Mouse (Mus musculus) heart, embryonic 16.5 days (tissue): ENCODE measurements around the gene Prdx2. TPM values are rescaled to one million over a fixed set of nuclear protein-coding genes. Genes with fewer than 3 reads are reported as not detected.

ENCODE experiments used
- ATAC-seq: fragments of 200-750 bp; cut with Nextera tagmentation; replicated peaks from 2 replicates; pipeline ENCODE4 v1.8.0; 2017; ENCODE audit warnings: moderate number of reproducible peaks; ENCODE audit not compliant: insufficient read depth, low FRiP score; ENCODE audit errors: extremely low read depth
- H3K27ac ChIP-seq: fragments of 300-500 bp; sonication (generic); 2 replicates; pipeline ENCODE4 v1.5.1; 2014; ENCODE audit warnings: mild to moderate bottlenecking, low read length, control low read depth, moderate library complexity
- H3K27me3 ChIP-seq: fragments of 300-500 bp; sonication (generic); 2 replicates; pipeline ENCODE4 v1.6.1; 2014; ENCODE audit warnings: low read length, mixed read lengths; ENCODE audit not compliant: control insufficient read depth, insufficient read depth
- H3K36me3 ChIP-seq: fragments of 300-500 bp; sonication (generic); 2 replicates; pipeline ENCODE4 v1.6.1; 2014; ENCODE audit not compliant: control insufficient read depth, insufficient read depth
- H3K4me1 ChIP-seq: fragments of 300-500 bp; sonication (generic); 2 replicates; pipeline ENCODE4 v1.6.1; 2014; ENCODE audit warnings: low read length, mixed read lengths; ENCODE audit not compliant: control insufficient read depth, insufficient read depth
- H3K4me2 ChIP-seq: fragments of 300-500 bp; sonication (generic); 2 replicates; pipeline ENCODE4 v1.6.1; 2014; ENCODE audit warnings: low read depth, mild to moderate bottlenecking, control low read depth, low read length
- H3K4me3 ChIP-seq: fragments of 300-500 bp; sonication (generic); 2 replicates; pipeline ENCODE4 v1.5.1; 2014; ENCODE audit warnings: mild to moderate bottlenecking, control low read depth, low read length
- H3K9ac ChIP-seq: fragments of 300-500 bp; sonication (generic); 2 replicates; pipeline ENCODE4 v1.6.1; 2014; ENCODE audit warnings: low read length, control low read depth
- H3K9me3 ChIP-seq: fragments of 300-500 bp; sonication (generic); replicated peaks from 2 replicates; pipeline ENCODE4 v1.6.1; 2016; ENCODE audit warnings: low read length; ENCODE audit not compliant: control insufficient read depth
- WGBS: fragments of 180-500 bp; shearing (Covaris S2); extraction: QIAGEN DNeasy Blood & Tissue Kit; methylation state at CpG from one replicate; pipeline ENCODE4 v1.1.7; 2014; 5-methylcytosine and 5-hydroxymethylcytosine counted together
- polyA plus RNA-seq: library from polyadenylated mRNA; unstranded; fragments of >200 nt; fragmentation: Nextera tagmentation; extraction: Ambion mirVana; gene quantifications from 2 replicates; pipeline ENCODE4 v1.2.1, GENCODE M21; 2015

Prdx2 gene
- polyA plus RNA-seq, 1 experiment from 2014 or later: 591 TPM

DNA sequence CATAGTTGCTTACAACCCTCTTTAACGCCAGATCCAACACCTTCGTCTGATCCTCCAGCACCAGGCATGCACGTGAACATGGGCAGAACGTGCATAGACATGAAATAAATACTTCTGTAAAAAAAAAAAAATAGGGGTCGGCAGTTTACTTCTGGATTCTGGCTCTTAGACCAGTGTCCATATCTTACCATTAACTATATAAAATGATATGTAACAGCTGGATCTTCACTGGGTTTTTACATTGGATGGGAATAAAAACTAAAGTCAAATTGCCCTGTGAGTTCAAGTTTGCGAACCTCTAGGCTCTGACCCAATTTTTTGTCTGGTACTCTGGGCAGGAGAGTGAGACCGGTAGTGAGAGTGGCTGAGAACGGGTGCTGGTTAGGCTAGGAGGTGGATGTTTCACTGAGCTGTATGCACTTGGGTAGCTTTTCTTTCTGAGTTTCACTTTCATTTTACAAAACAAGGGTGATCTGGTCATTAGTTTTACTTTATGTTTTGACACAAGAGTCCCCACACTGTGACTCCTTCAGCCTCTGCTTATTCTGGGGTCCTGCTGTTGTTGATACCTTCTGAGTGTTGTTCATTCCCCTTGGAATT is 5.3 kb downstream of the Prdx2 start:
- Histone ChIP-seq H3K9me3 (no peaks in the 10 kb centered on the region), H3K27ac (no peak overlapping the region; the same call in 1 of the 2 replicates), H3K36me3 (peaks cover 16% of the 10 kb centered on the region), H3K4me3 (no peak overlapping the region), H3K4me2 (no peak overlapping the region), H3K9ac (no peak overlapping the region), H3K4me1 (peaks cover 37% of the 10 kb centered on the region), H3K27me3 (no peaks in the 10 kb centered on the region)
- WGBS: 79% methylated on average over 8 of the region's 8 CpGs
- ATAC-seq: no peak

DNA sequence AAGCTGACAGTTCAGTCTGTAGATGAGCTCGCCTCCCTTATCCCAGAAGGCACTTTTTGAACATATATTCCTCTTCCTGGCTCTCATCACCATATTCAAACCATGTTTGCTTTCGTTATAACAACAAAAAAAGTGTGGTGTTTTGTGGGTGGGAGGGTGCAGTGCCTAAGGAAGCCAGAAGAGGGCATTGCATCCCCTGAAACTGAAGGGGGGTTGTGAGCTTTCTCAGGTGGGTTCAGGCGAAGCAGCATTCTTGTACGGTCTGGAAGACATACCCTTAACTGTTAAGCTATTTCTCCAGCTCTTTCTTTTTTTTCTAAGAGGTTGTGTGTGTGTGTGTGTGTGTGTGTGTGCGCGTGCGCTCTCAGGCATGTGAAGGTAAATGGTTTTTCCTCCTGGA is 6.0 kb downstream of the Prdx2 start:
- ATAC-seq: no peak
- Histone ChIP-seq H3K36me3 (peaks cover 16% of the 10 kb centered on the region), H3K27ac (peak overlapping the region; percentile 94), H3K4me1 (peaks cover 41% of the 10 kb centered on the region), H3K27me3 (no peaks in the 10 kb centered on the region), H3K9ac (no peak overlapping the region), H3K9me3 (no peaks in the 10 kb centered on the region), H3K4me2 (peak overlapping the region; percentile 97; the same call in 1 of the 2 replicates), H3K4me3 (no peak overlapping the region)
- 36% methylated on average over 7 of the region's 7 CpGs for WGBS

DNA sequence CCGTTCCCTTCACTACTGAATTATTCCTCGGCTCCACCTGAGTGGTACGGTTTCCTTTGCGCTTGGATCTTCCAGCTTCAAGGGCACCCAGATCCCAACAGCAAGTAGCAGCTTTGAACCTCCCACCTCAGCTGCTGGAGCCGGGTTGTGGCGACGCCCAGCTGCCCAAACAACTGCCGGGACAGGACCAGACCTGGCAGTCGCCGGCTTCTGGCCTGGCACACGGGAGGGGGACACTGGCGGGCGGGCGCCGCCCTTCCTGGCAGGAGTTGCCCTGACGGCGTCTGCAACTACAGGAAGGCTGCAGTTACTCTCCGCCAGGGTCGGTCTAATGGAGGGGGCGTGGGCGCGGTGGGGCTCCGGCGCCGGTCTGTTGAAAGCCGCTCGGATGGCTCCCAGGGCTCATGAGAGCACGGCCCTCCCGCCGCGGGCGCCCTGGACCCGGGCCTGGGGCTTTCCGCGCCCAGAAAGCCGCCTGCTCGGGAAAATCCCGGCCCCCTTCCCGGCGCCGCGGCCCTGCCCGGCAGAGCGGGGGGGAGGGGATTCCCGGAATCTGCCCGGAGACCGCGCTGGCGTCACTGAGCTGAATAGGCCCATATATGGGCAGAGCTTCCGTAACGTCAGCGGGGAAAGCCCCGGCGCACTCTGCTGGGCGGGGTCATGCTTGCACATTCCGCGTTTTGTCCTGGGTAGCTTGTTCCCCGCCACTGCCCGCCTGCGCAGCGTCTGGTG is 6.8 kb downstream of the Prdx2 start:
- Histone ChIP-seq H3K27ac (peak overlapping the region; percentile 94), H3K9ac (peak overlapping the region; percentile 90), H3K27me3 (no peaks in the 10 kb centered on the region), H3K9me3 (no peaks in the 10 kb centered on the region), H3K4me3 (peak overlapping the region; percentile 73), H3K36me3 (peaks cover 14% of the 10 kb centered on the region), H3K4me2 (peak overlapping the region; percentile 97), H3K4me1 (peaks cover 41% of the 10 kb centered on the region)
- peak; percentile 81 for ATAC-seq
- WGBS: under 1% methylated on average over 58 of the region's 61 CpGs

DNA sequence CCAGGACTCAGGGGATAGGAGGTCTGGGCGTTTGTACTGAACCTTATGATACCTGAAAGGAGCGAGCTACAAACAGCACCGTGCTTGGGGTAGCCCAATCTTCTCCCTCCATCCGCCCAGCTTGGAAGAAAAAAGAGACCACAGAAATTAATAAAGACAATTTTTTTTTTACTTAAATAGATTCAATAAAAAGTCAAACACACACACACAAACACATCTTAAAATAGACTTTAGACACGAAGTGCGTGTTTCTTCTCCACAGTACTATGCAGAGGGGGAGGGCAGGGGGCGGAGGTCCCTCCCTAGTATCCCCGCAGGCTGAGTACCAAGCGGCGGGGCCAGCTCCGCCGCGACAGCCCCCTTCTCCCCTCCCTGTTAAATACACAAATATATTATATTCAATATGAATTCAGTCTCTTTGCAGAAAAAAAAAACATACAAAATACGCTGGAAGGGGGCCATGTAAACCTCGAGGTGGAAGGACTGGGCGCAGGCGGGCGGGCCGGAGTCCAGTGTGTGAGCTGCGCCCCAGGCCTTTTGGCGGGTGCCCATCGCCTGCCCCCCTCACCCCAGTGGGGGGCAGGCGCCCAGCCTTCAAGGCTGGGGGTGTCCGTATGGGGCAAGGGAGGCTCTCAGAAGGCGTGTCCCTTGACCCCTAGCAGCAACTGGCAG is 7.5 kb downstream of the Prdx2 start:
- peak overlapping the region; percentile 97 for H3K4me2 ChIP-seq
- H3K27ac ChIP-seq: peak overlapping the region; percentile 94
- H3K27me3 ChIP-seq: no peaks in the 10 kb centered on the region
- H3K9ac ChIP-seq: peak overlapping the region; percentile 90
- H3K36me3 ChIP-seq: peaks cover 7% of the 10 kb centered on the region
- H3K4me1 ChIP-seq: peaks cover 44% of the 10 kb centered on the region
- peak overlapping the region; percentile 73 for H3K4me3 ChIP-seq
- no peaks in the 10 kb centered on the region for H3K9me3 ChIP-seq
- ATAC-seq: no peak
- 3% methylated on average over 25 of the region's 25 CpGs for WGBS

DNA sequence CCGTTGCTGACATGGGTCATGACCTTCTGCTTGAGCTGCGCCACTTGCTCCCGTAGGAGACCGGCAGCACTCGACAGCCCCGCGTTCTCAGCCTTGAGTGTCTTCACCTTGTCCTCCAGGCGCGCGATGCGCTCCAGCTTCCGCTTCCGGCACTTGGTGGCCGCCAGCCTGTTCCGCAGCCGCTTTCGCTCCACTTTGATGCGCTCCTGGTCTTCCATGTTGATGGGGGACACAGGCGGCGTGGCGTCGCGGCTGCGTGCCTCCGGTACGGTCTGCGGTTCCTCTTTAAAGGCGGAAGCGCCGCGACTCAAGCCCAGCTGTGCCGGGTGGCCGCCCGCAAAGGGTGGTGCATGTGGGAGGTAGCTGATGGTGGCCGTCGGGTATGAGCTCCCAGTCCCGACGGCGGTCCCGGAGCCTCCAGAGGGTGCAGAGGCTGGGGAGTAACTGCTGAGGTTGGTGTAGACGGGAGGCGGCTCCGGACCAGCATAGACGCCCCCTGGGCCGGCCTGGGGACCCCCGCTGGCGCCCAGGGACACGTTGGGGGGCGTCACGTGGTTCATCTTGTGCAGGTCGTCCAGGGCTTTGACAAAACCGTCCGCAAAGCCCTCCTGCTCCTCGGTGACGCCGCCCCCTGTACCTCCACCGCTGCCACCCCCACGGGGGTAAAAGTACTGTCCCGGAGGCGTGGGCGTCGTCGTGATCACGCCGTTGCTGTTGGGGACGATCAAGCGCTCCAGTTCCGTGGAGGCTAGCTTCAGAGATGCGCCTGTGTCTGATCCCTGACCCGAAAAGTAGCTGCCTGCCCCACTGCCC is 8.3 kb downstream of the Prdx2 start:
- Histone ChIP-seq H3K27ac (peak overlapping the region; percentile 94), H3K9ac (peak overlapping the region; percentile 90), H3K4me3 (peak overlapping the region; percentile 73), H3K4me1 (peaks cover 48% of the 10 kb centered on the region), H3K36me3 (peaks cover 7% of the 10 kb centered on the region), H3K27me3 (no peaks in the 10 kb centered on the region), H3K4me2 (peak overlapping the region; percentile 97), H3K9me3 (no peaks in the 10 kb centered on the region)
- under 1% methylated on average over 69 of the region's 70 CpGs for WGBS
- ATAC-seq: no peak

DNA sequence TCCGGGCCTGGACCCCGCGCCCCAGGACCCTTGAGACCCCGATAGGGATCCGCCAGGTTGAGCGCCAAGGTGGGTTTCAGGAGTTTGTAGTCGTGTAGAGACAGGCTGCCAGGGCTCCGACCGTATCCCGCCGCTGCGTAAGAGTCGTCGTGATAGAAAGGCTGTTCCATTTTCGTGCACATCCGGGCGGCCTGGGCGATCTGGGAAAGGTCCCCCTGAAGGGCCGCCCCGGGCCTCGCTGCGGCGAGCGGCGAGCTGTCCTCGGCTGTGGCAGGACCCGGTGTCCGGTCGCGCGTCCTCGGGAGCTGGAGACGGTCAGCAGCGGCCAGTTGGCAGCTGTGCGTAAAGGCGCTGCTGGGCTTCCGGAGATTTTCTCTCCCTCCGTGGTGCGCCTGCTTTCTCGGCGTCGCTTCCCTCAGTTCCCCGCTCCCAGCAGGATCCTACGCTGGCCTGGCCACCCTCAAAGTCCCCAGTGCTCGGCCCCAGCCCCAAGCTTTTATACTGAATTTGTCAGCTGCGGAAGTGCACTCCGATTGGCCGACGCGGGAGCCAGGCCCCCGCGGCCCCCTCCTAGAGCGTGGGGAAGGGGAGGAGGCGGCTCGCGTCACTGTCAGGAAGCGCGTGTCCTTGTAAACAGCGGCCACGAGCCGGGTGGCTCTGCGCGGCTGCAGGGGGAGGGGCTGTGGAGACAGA is 9.0 kb downstream of the Prdx2 start, which contains the start of gene Junb:
Gene Junb (minus strand): TSS at position 471 of the 693 bp plus-strand sequence.
- Histone ChIP-seq H3K9me3 (no peaks in the 10 kb centered on the region), H3K27ac (peak within 1 kb of the TSS; percentile 94), H3K4me3 (peak within 1 kb of the TSS; percentile 73), H3K9ac (peak within 1 kb of the TSS; percentile 90), H3K4me1 (peaks cover 48% of the 10 kb centered on the region), H3K4me2 (peak within 1 kb of the TSS; percentile 97), H3K36me3 (peaks cover 7% of the 10 kb centered on the region; the same call in 1 of the 2 replicates), H3K27me3 (no peaks in the 10 kb centered on the region)
- ATAC-seq: peak; percentile 58
- WGBS: 1% methylated on average over 63 of the region's 63 CpGs

DNA sequence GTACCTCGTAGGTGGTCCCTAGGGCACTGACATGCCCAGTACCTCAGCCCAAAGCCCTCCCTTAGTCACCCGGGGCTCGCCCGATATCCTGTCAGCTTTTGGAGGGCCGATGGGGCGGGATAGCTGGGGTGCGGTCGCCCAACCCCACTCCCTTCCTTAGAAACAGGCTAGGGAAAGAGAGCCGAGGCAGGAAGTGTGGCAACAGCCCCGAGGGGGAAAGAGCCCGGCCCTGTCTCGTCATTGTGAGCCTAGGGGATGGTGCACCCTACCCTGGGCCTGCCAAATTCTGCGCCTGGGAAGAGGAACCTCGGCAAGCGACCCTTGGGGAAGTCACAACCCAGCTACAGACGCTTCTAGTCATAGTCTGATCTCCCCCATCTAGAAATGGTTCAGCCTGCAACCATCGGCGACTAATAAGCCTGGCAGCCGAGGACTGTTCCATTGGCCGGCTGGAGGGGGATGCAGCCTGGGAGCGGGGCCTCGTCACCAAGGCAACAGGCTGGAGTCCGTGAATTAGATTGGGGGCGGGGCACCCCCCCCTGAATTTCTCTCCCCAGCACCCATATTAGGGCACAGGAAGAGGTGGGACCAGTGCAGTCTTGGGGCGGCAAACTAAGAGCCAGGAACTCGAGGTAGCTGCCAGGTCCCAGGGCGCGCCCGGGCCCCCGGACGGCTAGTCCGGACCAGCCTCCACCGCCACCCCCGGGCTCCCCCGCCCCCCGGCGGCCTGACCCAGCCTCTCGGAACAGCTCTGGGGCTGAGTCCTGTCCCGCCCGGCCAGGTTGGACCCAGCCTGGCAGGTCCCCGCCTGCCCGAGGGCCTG is 10.4 kb downstream of the Prdx2 start:
- ATAC-seq: peak; percentile 18
- peaks cover 54% of the 10 kb centered on the region for H3K4me1 ChIP-seq
- no peaks in the 10 kb centered on the region for H3K9me3 ChIP-seq
- H3K27me3 ChIP-seq: no peaks in the 10 kb centered on the region
- H3K4me2 ChIP-seq: peak overlapping the region; percentile 97
- H3K9ac ChIP-seq: peak overlapping the region; percentile 73
- WGBS: 3% methylated on average over 42 of the region's 42 CpGs
- peak overlapping the region; percentile 94 for H3K27ac ChIP-seq
- H3K36me3 ChIP-seq: no peaks in the 10 kb centered on the region
- H3K4me3 ChIP-seq: peak overlapping the region; percentile 73
